Mouse (Mus musculus) gastrocnemius, postnatal 36 days (tissue): ENCODE measurements around the gene Stk17b. TPM values are rescaled to one million over a fixed set of nuclear protein-coding genes. Genes with fewer than 3 reads are reported as not detected.
A peak's percentile ranks its signal among the peaks of the same experiment; 100 is the strongest.

ENCODE experiments used
- DNase-seq, 2 experiments: peaks; one replicate each; pipeline ENCODE4 v3.0.0; 2022
- intact Hi-C: fragments of 180-260 bp; cut with DNase I; formaldehyde crosslinking; loops from one replicate; pipeline ENCODE4 v1.15.1; 2025
- long read RNA-seq, 2 experiments: library from polyadenylated mRNA; stranded (forward); transcript quantifications; one replicate each; pipeline ENCODE4 v2.0.0; 2021
- total RNA-seq, 2 experiments: library from RNA; stranded (reverse); gene quantifications; 2 replicates each; pipeline ENCODE4 v1.2.3; 2021

Gene Stk17b
- 1 to 10 TPM; 5.7 to 7.6 TPM for total RNA-seq
- long read RNA-seq, experiment 1, partial matches to known transcripts: 0 of 1 reads
- long read RNA-seq, experiment 1, other reads (novel, unspliced or antisense): 1 of 1 reads
- long read RNA-seq, experiment 2, partial matches to known transcripts: 0 of 2 reads
- long read RNA-seq, experiment 2, other reads (novel, unspliced or antisense): 1 of 2 reads

DNA sequence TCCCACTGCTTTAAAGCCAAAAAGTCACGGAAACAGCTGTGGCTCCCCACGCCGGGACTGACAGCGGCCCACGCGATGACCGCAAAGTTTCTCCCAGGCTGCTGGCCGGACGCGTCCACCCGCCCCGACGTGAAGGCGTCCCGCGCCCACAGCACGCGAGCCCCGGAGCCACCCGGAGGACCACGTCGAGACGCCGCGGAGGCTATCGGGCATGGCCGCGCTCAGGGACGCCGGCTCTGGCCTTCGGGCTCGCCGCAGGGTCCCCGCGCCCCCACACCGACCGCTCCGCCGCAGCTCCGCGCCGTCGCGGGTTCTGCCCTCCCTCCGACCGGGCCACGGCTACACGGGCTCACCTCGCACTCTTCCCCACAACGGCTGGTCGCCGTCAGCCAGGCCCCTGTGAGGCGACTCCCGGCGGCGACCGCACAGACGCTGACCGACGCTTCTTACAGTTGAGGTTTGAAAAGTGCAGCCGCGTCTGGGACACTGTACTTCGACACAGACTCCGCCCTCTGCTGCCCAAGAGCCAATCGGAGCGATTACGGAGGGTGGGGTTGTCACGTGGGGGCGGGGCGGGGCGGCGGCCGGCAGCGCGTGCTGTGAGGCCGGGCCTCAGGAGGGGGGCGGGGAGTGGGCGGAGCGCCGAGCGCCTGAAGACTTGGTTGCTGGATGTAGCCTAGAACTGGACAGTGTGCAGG lies at the start of gene Stk17b:
TSS of gene Stk17b (minus strand) at position 504 of the 698 bp plus-strand sequence.
- intact Hi-C loops: no loop called here
- peak; percentile 87 to 92 for DNase-seq

DNA sequence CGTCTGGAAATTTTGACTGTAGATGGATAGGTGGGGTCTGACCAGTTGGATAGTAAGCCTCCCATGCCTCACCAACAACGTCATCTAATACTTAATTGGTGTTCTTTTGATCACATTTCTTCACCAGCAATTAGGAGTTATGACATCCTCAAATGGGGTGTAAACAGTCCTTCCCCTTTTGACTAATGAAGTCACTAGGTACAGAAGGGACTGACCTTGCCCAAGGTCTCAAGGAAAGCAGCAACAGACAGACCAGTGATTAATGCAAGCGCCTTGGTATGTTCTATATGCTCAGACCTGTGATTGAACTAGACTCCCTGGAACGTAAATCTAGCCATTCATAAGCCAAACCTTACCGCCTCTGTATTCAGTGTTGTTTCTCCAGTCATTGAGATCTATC lies 45.3 kb upstream of the Stk17b start:
- intact Hi-C loops: no loop called here
- no peak for DNase-seq

DNA sequence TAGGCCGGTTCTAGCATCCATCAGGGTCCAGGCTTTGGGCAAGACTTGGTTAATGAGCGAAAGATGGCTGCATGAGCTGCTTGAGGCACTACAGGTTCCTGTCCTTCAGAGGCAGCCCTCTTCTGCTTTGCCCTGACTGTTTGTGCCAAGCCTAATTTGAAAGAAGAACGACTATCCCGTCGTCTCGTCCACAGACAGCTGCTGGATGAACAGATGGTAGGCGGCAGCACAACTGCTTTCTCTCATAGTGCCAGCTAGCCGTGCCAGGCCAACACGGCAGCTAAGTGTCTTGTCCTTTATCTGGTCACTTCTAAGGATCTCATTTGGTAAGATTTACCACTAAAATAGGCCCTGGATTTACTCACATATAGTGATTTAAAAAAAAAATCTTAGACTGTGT lies 44.1 kb upstream of the Stk17b start:
- intact Hi-C loops: no loop called here
- no peak for DNase-seq

DNA sequence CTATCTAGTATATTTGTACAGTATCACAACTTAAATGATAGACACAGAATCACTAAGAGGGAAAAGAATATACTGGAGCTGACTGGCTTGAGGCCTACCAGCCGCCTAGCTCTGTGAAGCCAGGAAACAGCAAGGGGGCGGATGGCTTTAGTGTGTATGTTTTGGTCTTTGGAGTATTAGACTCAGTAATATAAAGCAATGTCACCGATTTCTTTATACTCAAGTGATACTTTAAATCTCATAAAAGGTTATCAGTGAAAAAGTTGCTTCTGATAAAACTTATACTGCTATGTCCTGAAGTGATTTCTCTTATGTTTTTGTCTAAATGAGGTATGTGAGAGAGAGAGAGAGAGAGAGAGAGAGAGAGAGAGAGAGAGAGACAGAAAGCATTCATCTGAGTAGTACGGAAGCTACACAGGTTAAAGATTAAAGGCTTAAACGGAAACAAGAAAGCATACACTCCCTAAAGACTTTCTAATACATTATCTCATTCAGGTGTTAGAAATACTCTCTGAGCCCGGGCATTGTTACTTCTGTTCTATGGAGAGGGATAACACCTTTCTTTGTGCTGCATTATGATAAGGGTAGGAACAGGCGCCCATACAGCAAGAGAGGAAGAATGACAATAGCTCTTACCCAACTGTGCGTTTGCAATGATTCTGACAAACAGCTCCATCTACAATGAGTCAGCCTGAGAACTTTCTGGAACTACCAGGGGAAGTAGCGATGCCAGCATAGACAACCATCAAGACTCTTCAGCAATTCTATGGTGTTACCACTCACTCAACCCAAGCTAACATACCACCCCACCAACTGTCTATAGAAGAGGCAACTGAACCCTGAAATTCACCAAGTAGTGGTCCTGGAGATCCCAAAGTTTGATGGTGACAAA lies 39.7 kb upstream of the Stk17b start:
- intact Hi-C loops: no loop called here

DNA sequence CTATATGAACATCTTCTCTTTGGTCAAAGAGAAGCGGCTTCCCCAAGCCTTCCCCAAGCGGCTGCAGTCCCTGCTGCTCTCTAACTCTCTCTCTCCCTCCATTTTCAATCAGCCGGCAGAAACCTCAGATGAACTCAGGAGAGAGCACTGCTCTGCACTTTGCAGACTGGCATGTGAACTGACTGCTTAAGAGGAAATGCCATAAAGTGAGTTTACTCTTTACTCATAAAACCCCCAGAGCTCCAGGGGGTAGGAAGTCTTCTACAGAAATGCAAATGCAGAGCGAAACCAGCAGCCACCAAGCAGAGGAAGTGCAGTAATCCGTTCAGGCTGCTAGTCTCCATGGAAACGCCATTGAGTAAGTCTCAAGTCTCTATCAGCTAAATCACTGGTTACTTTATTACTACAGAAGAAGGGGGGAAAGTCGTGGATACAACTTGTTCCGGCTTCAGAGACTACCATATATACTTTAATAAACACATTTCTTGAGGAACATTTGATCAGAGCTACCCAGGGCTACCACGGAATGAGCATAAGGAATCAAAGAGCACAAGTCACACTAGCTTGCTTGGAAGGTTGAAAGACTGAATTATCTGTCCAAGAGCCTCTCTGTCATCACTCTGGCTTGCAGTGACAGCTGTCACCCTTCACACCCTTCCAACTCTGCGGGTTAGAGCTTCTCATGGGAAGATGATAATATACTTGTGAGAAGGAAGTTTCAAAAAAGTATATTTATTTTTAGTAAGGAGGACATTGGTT lies 38.8 kb upstream of the Stk17b start:
- DNase-seq: no peak
- intact Hi-C loops: no loop called here

More for the DNA sequence above, 39.7 kb upstream of the Stk17b start:
- DNase-seq: no peak

DNA sequence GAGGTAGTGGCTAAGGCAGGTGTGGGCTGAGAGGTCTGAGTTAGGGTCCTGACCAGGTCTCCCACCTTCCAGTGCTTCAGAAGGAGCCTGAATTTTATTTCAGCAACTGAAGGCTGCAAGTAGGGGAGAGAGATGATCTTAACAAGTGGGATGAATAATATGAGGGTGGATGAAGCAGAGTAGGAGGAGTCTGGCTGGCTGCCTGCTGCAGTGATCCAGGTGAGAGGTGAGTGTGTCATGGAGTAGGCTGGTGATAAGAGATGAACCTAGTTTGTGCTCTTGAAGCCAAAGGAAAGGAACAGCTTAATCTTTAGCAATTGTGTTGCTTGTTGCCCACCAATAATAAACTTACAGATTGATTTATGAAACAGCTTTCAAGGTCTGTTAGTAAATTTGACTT lies 37.0 kb upstream of the Stk17b start:
- no peak for DNase-seq
- intact Hi-C loops: no loop called here

DNA sequence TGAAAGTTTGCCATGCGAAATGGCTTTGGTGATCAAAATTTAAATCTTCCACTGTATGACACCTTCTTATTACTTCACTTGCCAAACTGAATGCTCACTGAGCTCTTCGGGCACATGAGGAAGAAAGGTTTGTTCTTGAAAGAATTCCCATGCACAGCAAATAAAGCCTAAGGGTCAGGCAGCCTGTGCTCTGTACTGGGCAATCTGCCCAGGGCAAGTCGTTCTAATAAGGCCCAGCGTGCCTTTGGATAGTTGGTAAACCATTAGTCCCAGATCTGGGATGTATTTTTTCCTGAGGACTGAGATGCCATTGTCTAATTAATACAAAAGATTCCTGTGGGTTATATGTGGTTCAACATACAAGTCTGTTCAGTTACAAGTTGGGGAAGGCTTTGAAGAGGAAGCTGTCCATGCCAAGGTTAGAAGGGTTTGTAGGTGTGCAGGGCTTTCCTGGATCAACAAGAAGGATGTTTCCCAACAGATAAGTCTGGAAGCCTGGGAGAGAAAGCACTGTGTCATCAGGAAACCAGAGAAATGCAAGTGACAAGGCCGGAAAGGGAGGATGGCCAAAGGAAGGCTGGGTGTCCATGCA lies 35.1 kb upstream of the Stk17b start:
- intact Hi-C loops: no loop called here
- DNase-seq: no peak

DNA sequence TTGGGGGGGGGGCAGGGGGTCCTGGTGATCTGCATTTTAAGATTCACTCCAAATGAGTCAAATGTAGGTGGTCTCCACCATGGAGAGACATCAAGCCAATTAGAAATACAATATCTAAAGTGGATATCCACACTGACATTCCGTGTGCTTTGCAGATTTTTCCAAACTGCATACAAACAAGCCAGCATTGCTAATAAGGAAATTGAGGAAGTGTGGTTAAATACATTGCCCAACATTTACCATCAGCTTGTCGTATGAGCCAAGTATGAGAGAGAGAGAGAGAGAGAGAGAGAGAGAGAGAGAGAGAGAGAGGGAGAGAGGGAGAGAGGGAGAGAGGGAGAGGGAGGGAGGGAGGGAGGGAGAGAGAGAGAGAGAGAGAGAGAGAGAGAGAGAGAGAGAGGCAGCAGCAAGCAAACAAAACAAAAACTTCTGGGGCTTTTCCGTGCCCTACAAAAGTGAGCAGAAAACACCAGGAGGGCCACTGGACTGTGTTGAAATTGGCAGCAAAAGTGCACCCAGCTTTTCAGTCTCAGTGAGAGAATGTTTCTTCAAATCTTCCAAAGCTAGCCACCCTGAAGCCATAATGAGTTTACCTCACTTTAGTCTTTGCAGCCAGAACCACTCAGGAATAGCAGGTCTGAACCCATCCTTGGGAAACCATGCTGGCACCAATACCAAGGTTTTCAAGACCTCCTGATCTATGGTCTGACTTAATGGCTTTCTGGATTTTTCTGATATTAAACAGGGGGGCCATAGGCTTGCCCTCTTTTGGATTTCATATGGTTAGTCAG lies 33.2 kb upstream of the Stk17b start:
- no peak for DNase-seq
- intact Hi-C loops: no loop called here

DNA sequence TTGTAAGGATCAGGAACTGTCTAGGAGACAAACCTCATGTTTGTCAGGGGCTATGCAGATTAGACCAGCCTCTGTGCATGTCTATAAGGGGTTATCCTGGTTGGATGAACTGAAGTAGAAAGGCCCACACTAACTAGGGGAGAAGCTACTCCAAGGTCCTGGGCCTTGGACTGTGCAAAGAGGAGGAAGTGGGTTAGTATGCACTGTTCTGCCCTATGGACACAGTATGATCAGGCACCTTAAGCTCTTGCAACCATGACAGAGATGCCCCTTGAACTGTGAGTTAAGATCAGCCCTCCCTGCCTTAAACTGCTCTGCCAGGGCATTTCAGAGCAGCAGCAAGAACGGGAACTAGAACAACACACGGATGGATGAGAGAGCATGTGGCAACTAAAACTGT lies 31.3 kb upstream of the Stk17b start:
- intact Hi-C loops: no loop called here
- no peak for DNase-seq

DNA sequence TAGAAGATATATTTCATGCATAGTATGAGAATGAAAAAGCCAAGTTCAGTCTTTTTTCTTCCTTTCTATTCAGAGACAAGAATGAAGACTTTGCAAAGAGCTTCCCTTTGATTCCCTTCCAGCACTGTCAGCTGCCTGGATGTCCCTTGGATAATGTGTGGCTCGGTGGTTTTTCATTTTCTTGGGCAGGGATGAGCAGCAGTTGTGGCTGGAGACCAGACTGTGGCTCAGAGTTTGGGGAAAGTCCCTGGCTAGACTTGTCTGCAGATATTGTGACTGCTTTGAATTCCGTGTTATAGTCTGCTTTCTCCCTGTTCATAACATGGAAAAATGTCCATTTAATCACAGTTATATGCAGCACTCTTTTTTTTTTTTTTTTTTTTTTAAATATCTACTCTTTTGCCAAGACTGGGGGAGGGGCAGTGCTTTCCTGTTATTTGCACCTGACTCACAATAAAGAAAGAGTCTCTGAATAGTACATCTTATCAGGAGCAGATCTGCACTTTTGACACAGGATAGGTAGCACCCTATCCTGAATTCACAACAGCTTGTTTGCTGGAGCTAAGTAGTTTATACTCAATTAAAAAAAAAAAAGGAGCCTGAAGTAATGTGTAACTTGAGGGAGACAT lies 29.2 kb upstream of the Stk17b start:
- DNase-seq: no peak
- intact Hi-C loops: no loop called here

DNA sequence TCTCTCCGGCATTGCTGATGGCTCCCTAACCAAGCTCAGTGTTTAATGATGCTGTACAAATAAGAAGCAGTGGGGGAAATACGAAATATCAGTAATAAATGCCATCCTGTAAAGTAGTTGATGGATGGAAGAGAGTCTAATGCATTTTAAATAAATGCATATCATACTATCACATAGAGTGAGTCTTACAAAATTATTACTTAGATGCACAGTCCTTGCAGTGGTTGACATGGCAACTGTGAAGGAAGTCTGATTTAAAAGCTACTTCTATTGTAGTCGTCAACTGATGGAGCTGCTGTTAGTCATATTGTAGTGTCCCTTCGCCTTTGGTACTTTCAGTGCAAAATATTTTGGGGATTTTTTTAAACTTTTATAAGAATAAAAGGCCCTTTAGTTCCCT lies 26.9 kb upstream of the Stk17b start:
- intact Hi-C loops: no loop called here
- no peak for DNase-seq

DNA sequence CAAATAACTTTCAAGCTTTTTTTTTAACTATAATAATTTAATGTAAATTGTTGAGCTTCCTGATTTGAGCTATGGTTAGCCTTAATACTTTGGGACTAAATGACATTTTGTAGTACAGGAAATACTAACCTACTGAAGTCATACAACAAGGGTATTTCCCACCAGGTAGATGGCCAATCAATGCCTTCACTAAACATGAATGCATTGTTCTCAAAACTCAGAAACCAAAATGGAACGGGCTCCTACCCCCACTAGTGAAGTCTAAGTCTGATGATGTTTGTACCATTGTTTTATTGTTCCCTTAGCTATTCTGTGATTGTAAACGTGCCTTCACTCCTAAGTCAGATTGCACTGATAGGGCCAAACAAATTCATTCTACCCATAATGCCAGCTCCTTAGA lies 23.2 kb upstream of the Stk17b start:
- DNase-seq: no peak
- intact Hi-C loops: no loop called here

DNA sequence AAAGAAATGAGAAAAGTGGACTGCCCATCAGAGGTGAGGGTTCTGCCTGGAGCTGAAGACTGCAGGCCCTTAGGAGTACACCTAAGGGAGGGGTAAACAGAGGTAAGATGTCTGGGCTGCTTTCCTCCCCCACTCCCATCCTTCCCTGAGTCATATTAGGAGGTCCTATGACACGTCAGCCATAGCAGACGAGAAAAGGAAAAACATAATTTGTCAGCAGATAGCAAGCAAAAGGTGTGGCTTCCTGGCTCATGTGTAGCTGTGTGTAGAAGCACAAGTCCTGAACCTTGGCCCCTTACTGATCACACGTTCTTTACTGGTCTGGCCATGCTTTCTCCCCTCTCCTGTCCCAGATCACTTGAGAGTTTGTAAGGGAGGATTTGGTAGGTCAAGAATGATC lies 12.8 kb upstream of the Stk17b start:
- intact Hi-C loops: no loop called here
- no peak for DNase-seq

DNA sequence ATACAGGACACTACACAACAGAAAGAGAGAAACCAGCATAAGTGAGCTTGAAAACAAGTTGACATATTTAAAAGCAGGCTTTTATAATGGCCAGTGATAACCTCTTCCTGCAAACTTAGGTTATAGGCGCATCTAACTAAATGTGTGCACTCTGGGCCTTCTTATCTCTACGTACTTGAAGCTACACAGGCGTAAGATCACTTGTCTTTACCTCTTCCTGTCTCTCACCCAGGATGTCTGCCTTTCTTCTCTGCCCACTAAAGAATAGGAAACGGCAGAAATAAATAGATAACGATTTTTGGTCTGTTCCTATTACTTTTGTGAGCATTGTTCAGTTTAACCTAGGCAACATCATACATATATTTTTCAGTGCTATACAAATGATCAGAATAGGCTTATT lies 12.1 kb upstream of the Stk17b start:
- no peak for DNase-seq
- intact Hi-C loops: no loop called here

DNA sequence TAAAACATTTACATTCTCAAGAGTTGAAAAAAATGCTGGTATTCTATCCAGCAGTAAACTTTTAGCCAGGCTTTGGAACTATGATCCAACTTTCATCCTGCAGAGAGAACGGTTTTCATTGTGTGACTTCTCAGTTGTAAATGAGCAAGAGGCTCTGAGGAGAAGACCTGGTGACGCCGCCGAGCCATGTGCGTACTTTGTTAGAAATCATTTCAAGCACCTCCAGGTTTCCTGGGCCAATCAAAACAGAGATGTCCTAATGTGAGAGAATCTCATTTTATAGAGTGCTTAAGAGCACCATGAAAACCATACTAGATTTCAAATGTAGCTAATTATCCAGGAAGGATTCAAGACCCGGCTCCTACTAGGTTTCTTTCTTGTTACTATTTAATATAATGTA lies 11.2 kb upstream of the Stk17b start:
- intact Hi-C loops: no loop called here
- no peak for DNase-seq

DNA sequence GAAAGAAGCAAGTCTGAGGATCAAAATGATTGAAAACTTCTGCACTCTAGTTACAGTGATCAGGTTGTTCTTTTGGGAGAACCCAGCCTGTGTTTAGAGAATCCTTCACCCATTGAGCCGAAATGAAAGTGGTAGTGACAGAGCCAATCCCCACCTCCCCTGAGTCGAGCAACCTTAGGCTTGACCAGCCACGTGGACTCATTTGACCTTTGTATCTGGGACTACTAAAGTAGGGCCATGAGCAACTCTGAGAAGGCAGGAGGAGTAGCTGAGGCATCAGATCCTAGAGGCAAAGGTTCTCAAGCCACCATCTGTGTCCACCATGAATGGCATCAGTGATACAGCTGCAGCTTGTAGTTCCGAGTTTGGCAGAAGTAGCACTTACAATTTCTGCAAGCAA lies 10.6 kb upstream of the Stk17b start:
- intact Hi-C loops: no loop called here
- no peak for DNase-seq

DNA sequence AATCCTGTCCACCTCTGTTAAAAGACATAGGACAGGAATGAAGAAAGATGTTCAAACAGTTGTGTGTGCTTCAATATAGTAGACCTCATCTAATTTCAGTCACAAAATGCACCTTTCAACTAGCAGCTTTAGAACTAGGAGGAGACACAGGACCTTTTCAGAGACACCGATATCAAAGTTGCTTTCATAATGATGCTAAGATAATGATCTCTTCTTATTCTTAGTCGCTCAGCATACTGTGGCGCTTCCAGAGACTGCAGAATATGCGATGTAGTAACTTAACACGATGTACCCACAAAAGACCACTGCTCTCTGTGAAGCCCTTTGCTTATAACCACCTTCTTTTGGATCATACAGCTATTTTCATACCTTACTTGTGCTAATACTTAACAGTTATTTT lies 10.1 kb upstream of the Stk17b start:
- intact Hi-C loops: no loop called here
- DNase-seq: no peak

DNA sequence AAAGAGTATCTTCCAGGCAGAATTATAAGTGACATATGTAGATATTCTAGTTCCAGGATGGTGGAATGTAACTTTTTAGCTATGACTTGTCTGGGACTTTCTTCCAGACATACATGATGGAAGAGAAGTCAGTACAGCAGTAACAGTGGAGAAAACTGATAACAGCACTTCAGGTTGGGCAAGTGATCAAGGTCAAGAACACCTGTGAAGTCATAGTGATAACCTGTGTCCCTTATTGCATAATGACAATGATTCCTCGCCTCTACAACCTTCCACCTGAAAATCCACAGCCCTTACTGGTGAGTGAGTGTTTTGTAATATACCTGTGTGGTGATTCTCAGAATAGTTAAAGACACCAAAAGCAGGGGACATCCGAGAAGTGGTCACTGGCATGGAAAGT lies 9.3 kb upstream of the Stk17b start:
- intact Hi-C loops: no loop called here

DNA sequence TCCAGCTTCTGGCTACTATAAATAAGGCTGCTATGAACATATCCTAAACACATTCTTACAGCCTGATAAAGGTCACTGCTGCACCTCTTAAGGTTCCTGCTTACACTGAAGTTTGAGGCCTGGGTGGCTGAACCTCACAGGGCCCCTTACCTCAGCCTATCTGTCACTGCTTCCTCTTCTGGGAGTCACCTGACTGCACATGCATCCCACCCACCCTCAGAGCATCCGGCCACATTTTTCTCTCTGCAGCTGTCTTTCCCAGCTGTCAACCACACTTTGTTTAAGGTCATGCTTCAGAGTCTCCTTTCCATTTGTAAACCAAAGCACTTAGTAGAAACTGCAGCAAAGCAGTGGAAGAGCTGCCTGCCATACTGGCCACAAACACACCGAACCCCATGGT lies 6.3 kb upstream of the Stk17b start:
- intact Hi-C loops: no loop called here
- DNase-seq: no peak

More for the DNA sequence above, 9.3 kb upstream of the Stk17b start:
- DNase-seq: no peak
